ENCODE assay signal across 8 mouse cellular contexts in the genomic region with DNA sequence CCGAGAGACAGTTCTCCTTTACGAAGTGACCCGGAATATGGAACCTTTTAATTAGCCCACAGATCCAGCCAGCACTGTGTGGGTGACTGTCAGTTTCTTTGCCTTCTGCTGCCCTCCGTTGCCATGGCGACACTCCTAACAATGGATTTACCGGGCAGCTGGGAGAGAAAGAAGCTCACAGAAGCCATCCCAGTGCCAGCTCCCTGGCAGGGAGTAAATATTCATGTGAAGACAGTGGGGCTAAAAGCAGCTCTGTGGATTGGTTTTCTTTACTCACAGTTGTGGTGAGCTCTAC.
DNase-seq lines count a peak whose midpoint lies in the region.

No protein-coding gene starts in this region.

- peak; percentile 27 for DNase-seq in adrenal gland, postnatal 14 days
- DNase-seq in adrenal gland, adult 8-10 months: no peak
- DNase-seq in frontal cortex, postnatal 36 days (ENCODE audit: low spot score in 2 of 2): peak; percentile 60 to 65
- DNase-seq in left cerebral cortex, postnatal 25 days (ENCODE audit: low spot score in 2 of 2): peak; percentile 70 to 81
- DNase-seq in right cerebral cortex, adult 2 months (ENCODE audit: low spot score in 2 of 2): peak; percentile 73 to 76
- DNase-seq in kidney, adult 18-20 months: no peak
- no peak for DNase-seq in heart, adult 18-20 months
- no peak for DNase-seq in adrenal gland, postnatal 4 days (ENCODE audit: low spot score in 2 of 2)

- intact Hi-C loops in left cerebral cortex, postnatal 25 days (cut with DNase I): no loop called here

Comparison
In these comparisons a context has a peak if more than half of its experiments do, and no peak if none do; other contexts are left out.
1. DNase-seq: peak in adrenal gland, postnatal 14 days (single experiment), frontal cortex, postnatal 36 days (2 of 2), left cerebral cortex, postnatal 25 days (2 of 2) and right cerebral cortex, adult 2 months (2 of 2); none in adrenal gland, adult 8-10 months (single experiment), kidney, adult 18-20 months (single experiment), heart, adult 18-20 months (0 of 2) and adrenal gland, postnatal 4 days (0 of 2).